Mouse (Mus musculus): ENCODE results near the gene Tiam2. TPM values are rescaled to one million over a fixed set of nuclear protein-coding genes. Genes with fewer than 3 reads are reported as not detected.

Gene Tiam2
- polyA plus RNA-seq, 1 experiment, result 0.93 TPM

- Histone ChIP-seq H3K27me3 (ENCODE audit: control insufficient read depth, insufficient read depth, low read length) (no peaks in the 10 kb centered on the region), H3K4me1 (ENCODE audit: control insufficient read depth, insufficient read depth, low read length) (no peaks in the 10 kb centered on the region), H3K27ac (ENCODE audit: control insufficient read depth, insufficient read depth, low read depth, low read length) (no peak overlapping the region), H3K36me3 (ENCODE audit: control insufficient read depth, insufficient read depth, low read length) (peaks cover 1% of the 10 kb centered on the region; the same call in 1 of the 2 replicates), H3K4me3 (ENCODE audit: control insufficient read depth, low read depth, low read length) (no peak overlapping the region)
- TF ChIP-seq CTCF (IDR thresholded peaks at IDR 0.05; ENCODE audit: control insufficient read depth, insufficient read depth, insufficient replicate concordance, low read depth, low read length) (no peak), POLR2A (IDR thresholded peaks at IDR 0.05; ENCODE audit: control insufficient read depth, low read depth, low read length) (no peak)
Measured at GRCm38 (mm10) chr17:3515851-3516250, 189.5 kb downstream of the Tiam2 start.

- no peak overlapping the region for H3K4me3 ChIP-seq (ENCODE audit: control insufficient read depth, low read depth, low read length)
- H3K27me3 ChIP-seq (ENCODE audit: control insufficient read depth, insufficient read depth, low read length), result no peaks in the 10 kb centered on the region
- TF ChIP-seq POLR2A (IDR thresholded peaks at IDR 0.05; ENCODE audit: control insufficient read depth, low read depth, low read length) (no peak), CTCF (IDR thresholded peaks at IDR 0.05; ENCODE audit: control insufficient read depth, insufficient read depth, insufficient replicate concordance, low read depth, low read length) (no peak)
- H3K36me3 ChIP-seq (ENCODE audit: control insufficient read depth, insufficient read depth, low read length), result peaks cover 1% of the 10 kb centered on the region; the same call in 1 of the 2 replicates
- H3K4me1 ChIP-seq (ENCODE audit: control insufficient read depth, insufficient read depth, low read length), result no peaks in the 10 kb centered on the region
- no peak overlapping the region for H3K27ac ChIP-seq (ENCODE audit: control insufficient read depth, insufficient read depth, low read depth, low read length)
Measured at GRCm38 (mm10) chr17:3516406-3516805, 190.0 kb downstream of the Tiam2 start.

GRCm38 (mm10) chr17:3520344-3520743, 194.0 kb downstream of the Tiam2 start:
- Histone ChIP-seq H3K4me1 (ENCODE audit: control insufficient read depth, insufficient read depth, low read length) (no peaks in the 10 kb centered on the region), H3K27ac (ENCODE audit: control insufficient read depth, insufficient read depth, low read depth, low read length) (no peak overlapping the region), H3K27me3 (ENCODE audit: control insufficient read depth, insufficient read depth, low read length) (no peaks in the 10 kb centered on the region), H3K36me3 (ENCODE audit: control insufficient read depth, insufficient read depth, low read length) (peaks cover 1% of the 10 kb centered on the region), H3K4me3 (ENCODE audit: control insufficient read depth, low read depth, low read length) (no peak overlapping the region)
- TF ChIP-seq POLR2A (IDR thresholded peaks at IDR 0.05; ENCODE audit: control insufficient read depth, low read depth, low read length), result no peak
- TF ChIP-seq CTCF (IDR thresholded peaks at IDR 0.05; ENCODE audit: control insufficient read depth, insufficient read depth, insufficient replicate concordance, low read depth, low read length), result no peak

- Histone ChIP-seq H3K27me3 (ENCODE audit: control insufficient read depth, insufficient read depth, low read length) (no peaks in the 10 kb centered on the region), H3K4me1 (ENCODE audit: control insufficient read depth, insufficient read depth, low read length) (no peaks in the 10 kb centered on the region), H3K4me3 (ENCODE audit: control insufficient read depth, low read depth, low read length) (no peak overlapping the region), H3K27ac (ENCODE audit: control insufficient read depth, insufficient read depth, low read depth, low read length) (no peak overlapping the region), H3K36me3 (ENCODE audit: control insufficient read depth, insufficient read depth, low read length) (no peaks in the 10 kb centered on the region; the same call in 1 of the 2 replicates)
- TF ChIP-seq CTCF (IDR thresholded peaks at IDR 0.05; ENCODE audit: control insufficient read depth, insufficient read depth, insufficient replicate concordance, low read depth, low read length) (no peak), POLR2A (IDR thresholded peaks at IDR 0.05; ENCODE audit: control insufficient read depth, low read depth, low read length) (no peak)
Measured at GRCm38 (mm10) chr17:3527841-3528471, 201.6 kb downstream of the Tiam2 start.

- H3K4me3 ChIP-seq (ENCODE audit: control insufficient read depth, low read depth, low read length), result no peak overlapping the region
- TF ChIP-seq CTCF (IDR thresholded peaks at IDR 0.05; ENCODE audit: control insufficient read depth, insufficient read depth, insufficient replicate concordance, low read depth, low read length) (no peak), POLR2A (IDR thresholded peaks at IDR 0.05; ENCODE audit: control insufficient read depth, low read depth, low read length) (no peak)
- no peaks in the 10 kb centered on the region for H3K4me1 ChIP-seq (ENCODE audit: control insufficient read depth, insufficient read depth, low read length)
- no peaks in the 10 kb centered on the region for H3K27me3 ChIP-seq (ENCODE audit: control insufficient read depth, insufficient read depth, low read length)
- H3K27ac ChIP-seq (ENCODE audit: control insufficient read depth, insufficient read depth, low read depth, low read length), result no peak overlapping the region
- no peaks in the 10 kb centered on the region; the same call in 1 of the 2 replicates for H3K36me3 ChIP-seq (ENCODE audit: control insufficient read depth, insufficient read depth, low read length)
Measured at GRCm38 (mm10) chr17:3529523-3529922, 203.2 kb downstream of the Tiam2 start.

GRCm38 (mm10) chr17:3530549-3530948, 204.2 kb downstream of the Tiam2 start:
- Histone ChIP-seq H3K36me3 (ENCODE audit: control insufficient read depth, insufficient read depth, low read length) (no peaks in the 10 kb centered on the region), H3K27ac (ENCODE audit: control insufficient read depth, insufficient read depth, low read depth, low read length) (no peak overlapping the region), H3K4me3 (ENCODE audit: control insufficient read depth, low read depth, low read length) (no peak overlapping the region), H3K27me3 (ENCODE audit: control insufficient read depth, insufficient read depth, low read length) (no peaks in the 10 kb centered on the region), H3K4me1 (ENCODE audit: control insufficient read depth, insufficient read depth, low read length) (no peaks in the 10 kb centered on the region)
- TF ChIP-seq POLR2A (IDR thresholded peaks at IDR 0.05; ENCODE audit: control insufficient read depth, low read depth, low read length) (no peak), CTCF (IDR thresholded peaks at IDR 0.05; ENCODE audit: control insufficient read depth, insufficient read depth, insufficient replicate concordance, low read depth, low read length) (no peak)

- no peaks in the 10 kb centered on the region for H3K4me1 ChIP-seq (ENCODE audit: control insufficient read depth, insufficient read depth, low read length)
- no peak for TF ChIP-seq POLR2A (IDR thresholded peaks at IDR 0.05; ENCODE audit: control insufficient read depth, low read depth, low read length)
- no peak for TF ChIP-seq CTCF (IDR thresholded peaks at IDR 0.05; ENCODE audit: control insufficient read depth, insufficient read depth, insufficient replicate concordance, low read depth, low read length)
- no peak overlapping the region for H3K27ac ChIP-seq (ENCODE audit: control insufficient read depth, insufficient read depth, low read depth, low read length)
- no peaks in the 10 kb centered on the region for H3K36me3 ChIP-seq (ENCODE audit: control insufficient read depth, insufficient read depth, low read length)
- no peaks in the 10 kb centered on the region for H3K27me3 ChIP-seq (ENCODE audit: control insufficient read depth, insufficient read depth, low read length)
- no peak overlapping the region for H3K4me3 ChIP-seq (ENCODE audit: control insufficient read depth, low read depth, low read length)
Measured at GRCm38 (mm10) chr17:3531641-3532040, 205.3 kb downstream of the Tiam2 start.
